Mouse (Mus musculus): Measurements from ENCODE around the gene Aanat.

- TF ChIP-seq GATA1 (IDR thresholded peaks at IDR 0.05; ENCODE audit: low read length) (no peak), TAL1 (IDR thresholded peaks at IDR 0.05; ENCODE audit: low read length) (no peak)
Observed at GRCm38 (mm10) chr11:116575396-116575795, 10.8 kb upstream of the Aanat start.

Data from erythroblast, embryonic 14.5 days (primary cell).